Mouse (Mus musculus): Measurements from ENCODE around the gene Prg3.

Prg3 gene

GRCm38 (mm10) chr2:84996376-84996775, 8.4 kb downstream of the Prg3 start:
- DNase-seq, result no peak

- no peak for DNase-seq
These were observed 11.6 kb downstream of the Prg3 start for GRCm38 (mm10) chr2:84999486-85000181.

DNA sequence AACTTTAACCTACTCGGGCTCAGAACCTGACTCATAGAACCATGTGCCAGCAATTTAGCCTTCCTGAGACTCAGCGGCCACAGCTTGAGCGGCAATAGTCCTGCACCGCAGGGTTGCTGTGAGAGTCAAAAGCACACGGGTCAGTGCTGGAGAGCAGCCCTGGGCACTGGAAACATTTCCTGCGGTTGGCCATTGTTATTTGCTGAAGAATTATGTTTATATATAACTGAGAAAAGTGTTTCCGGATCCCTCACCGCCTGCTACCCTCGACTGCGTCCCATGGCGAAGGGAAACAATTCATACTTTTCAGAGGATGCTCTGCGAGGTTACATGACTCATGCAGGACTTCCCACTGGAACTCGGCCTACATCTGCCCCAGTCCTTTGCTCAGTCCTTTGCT, 13.5 kb downstream of the Prg3 start:
- no peak for DNase-seq

- no peak for DNase-seq
These were observed 14.6 kb downstream of the Prg3 start for GRCm38 (mm10) chr2:85002575-85002974.

DNA sequence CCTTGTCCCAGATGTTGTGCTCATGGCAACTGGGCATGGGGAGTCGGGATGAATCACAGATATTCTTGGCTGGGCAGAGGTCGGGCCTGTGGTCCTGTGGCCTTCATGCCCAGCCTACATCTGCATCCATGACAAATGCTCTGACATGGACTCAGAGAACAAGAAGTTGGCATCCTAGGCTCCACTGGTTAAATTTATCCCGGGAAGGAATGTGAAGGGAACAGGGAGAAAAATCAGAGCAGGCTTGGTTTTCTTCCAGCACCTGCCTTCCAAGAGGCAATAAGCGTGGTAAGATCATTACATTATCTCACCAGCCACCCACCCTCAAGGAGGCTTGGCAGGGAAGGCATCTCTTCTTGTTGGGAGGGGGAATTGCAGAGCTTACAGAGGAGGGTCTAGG, 16.3 kb downstream of the Prg3 start:
- DNase-seq, result peak; percentile 59

GRCm38 (mm10) chr2:85006600-85006999, 18.6 kb downstream of the Prg3 start:
- DNase-seq, result no peak

- DNase-seq, result peak; percentile 21
These were observed 19.7 kb downstream of the Prg3 start for GRCm38 (mm10) chr2:85007729-85008128.

GRCm38 (mm10) chr2:85009212-85009611, 21.2 kb downstream of the Prg3 start:
- no peak for DNase-seq

DNA sequence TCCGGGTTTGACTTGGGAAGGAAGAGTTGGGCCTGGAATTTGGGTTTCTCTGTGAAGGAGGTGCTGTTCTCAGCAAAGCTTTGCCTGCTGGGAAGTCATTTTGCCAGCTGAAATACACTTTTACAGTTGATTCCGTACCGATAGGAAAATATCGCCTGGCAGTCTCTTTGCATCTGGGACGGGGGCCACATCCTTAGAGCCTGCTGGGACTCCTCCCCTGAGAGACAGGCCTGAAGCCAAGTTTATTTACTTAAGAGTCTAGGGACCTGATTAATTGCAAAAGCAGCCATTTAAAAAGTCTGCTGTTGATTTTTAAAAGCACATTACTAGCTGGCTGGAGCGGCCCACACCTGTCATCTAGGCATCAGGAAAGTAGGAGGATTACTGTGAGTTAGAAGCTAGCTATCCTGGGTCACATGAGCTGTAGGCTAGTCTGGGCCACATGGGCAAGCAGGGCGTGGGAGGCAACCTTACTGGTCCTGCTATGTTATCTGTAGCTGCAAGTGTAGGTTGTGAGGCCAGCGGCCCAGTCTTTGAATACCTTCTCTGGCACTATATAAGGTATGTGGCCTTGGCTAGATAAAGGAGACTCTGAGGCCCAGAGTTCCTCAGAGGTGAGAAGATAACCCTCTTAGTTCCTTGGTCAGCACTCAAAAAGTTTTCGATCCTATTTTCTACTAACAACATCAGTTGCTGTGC, 24.0 kb downstream of the Prg3 start:
- DNase-seq, result no peak

- peak; percentile 12 for DNase-seq
These were observed 24.7 kb downstream of the Prg3 start for GRCm38 (mm10) chr2:85012679-85013078.

DNA sequence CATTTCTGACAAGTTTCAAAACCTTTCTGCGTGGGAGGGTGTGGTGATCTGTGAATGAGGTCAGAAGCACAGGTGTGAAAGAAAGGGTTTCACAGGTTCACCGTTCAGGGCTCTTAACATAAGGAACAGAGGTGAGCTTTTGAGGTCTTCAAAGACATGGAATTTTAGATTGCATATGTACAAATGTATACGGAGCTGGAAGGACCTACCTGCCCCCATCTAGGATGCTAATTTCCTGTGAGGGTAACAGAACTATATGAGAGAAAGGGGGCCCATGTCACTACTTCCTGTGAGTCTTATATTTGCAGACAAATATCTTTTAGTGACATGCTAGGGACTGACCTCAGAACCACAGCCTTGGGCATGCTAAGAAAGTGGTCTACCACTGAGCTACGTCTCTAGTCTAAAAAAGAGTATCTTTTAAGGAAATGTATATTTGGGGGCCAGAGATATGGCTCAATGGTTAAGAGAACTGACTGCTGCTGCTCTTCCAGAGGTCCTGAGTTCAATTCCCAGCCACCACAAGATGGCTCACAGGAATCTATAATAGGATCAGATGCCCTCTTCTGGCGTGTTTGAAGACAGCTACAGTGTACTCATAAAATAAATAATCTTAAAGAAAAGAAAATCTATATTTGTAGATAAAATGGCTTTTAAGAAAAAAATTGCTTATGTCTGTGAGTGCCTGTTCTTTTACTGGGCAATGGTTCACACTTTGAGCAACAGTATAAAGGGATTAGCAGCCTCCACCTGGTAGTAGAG, 26.0 kb downstream of the Prg3 start:
- DNase-seq, result no peak

- no peak for DNase-seq
These were observed 26.6 kb downstream of the Prg3 start for GRCm38 (mm10) chr2:85014588-85014982.

DNA sequence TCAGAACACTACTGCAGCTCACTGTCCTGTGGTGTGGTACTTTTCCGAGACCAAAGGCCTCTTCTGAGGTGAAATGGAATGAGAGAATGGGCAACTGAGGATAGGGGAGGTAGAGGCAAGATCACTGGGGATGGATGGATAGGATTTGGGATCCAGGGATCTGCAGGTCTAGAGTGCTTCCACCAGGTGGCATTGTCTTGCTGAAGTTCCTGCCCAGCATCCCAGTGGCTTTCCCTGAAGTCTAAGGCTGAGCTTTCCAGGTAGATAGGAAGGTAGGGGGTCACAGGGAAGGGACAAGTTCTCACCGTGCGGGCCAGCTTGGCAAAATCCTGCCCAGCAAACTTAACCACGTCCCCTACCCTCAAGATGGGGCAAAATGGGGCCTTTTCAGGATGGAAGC, 34.0 kb downstream of the Prg3 start:
- DNase-seq, result peak; percentile 21

DNA sequence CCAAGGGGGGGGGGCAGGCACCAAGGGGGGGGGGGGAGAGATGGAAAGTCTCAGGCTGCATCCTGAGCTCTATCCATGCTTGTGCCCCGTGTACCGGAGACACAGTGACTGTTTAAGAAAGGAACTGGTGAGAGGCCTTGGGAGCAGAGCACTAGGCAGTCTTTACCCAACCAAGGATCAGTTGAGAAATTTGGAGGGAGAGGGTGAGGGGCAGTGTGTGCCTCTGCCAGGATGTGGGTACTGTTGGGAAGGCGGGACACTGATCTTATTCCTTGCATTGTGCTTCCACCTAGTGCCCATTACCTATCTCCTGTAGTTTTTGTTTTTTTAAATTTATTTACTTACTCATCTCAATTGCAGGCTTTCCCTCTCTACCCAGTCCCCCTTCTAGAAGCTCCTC, 38.2 kb downstream of the Prg3 start:
- DNase-seq, result no peak

DNA sequence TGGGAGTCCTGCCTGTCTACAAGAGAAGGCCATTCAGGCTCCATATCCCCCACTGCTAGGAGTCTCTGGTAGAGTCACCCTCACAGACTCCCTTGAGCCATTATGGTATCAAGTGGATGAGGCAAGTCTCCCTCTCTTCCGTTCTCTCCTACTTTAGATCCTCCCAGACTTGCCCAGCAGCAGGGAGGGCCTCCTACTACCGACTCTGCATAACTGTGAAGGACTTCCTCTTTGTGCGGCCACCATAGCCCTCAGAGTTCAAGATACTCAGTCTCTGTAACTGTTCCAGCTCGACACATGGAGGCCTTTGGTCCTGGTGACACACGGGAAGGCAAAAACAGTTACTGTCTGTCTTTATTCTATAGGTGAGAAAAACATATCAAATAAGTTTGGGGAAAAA, 39.3 kb downstream of the Prg3 start:
- DNase-seq, result no peak

GRCm38 (mm10) chr2:85029897-85030296, 41.9 kb downstream of the Prg3 start:
- DNase-seq, result no peak

DNA sequence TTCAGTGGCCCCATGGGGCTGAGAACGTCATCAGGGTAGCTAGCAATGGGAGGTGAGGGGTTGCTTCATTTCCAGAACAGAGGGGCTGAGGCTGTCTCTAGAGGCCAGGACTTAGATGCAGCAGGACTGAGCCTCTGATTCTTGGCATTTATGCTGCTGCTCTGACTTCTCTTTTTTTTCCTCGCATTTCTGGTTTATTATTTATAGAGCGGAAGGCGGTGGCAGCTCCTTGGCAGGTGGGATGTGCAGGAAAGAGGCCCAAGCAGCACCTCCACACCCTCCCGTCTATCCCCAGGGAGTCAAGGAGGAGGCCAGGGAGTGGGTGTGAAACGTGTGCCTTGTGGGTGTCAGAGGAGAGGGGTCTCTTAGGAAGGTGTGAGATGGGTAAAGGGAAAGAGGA, 43.0 kb downstream of the Prg3 start:
- peak; percentile 31 for DNase-seq

- DNase-seq, result no peak
These were observed 45.1 kb downstream of the Prg3 start for GRCm38 (mm10) chr2:85033121-85033520.

- no peak for DNase-seq
These were observed 46.2 kb downstream of the Prg3 start for GRCm38 (mm10) chr2:85034169-85034568.

DNA sequence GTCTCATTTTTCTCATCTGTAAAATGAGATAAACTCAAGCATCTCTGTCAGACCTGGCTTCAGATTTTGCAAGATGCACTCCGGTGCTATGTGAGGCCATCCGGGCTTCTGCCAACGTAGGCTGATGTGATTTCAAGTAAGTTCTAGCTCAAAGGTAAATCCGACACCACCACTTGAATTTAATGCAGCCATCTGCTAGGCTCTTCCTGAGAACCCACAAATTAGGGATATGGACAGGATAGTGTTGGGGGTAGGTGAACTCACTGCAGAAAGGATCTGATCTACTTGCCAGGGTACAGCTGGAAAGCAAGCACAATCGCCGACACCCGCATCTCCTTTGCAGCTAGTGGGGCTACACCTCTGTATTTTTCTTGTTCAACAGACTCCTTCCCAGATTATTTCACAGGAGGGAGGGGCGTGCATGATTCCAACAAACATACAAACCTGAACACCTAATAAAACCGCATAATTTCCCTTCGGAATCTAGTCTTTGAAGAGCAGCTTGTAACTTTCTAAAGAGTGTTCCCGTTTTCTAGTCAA, 48.6 kb downstream of the Prg3 start:
- no peak for DNase-seq

GRCm38 (mm10) chr2:85037047-85038026, 49.3 kb downstream of the Prg3 start, which contains the start of the genes Ssrp1 and P2rx3:
Ssrp1 (plus strand) TSS chr2:85037234.
P2rx3 (minus strand) TSS chr2:85037462.
- peak; percentile 94 for DNase-seq

GRCm38 (mm10) chr2:85038336-85038735, 50.3 kb downstream of the Prg3 start:
- DNase-seq, result no peak
